Mouse (Mus musculus): ENCODE results near the gene Fbxl13.

The Fbxl13 gene

DNA sequence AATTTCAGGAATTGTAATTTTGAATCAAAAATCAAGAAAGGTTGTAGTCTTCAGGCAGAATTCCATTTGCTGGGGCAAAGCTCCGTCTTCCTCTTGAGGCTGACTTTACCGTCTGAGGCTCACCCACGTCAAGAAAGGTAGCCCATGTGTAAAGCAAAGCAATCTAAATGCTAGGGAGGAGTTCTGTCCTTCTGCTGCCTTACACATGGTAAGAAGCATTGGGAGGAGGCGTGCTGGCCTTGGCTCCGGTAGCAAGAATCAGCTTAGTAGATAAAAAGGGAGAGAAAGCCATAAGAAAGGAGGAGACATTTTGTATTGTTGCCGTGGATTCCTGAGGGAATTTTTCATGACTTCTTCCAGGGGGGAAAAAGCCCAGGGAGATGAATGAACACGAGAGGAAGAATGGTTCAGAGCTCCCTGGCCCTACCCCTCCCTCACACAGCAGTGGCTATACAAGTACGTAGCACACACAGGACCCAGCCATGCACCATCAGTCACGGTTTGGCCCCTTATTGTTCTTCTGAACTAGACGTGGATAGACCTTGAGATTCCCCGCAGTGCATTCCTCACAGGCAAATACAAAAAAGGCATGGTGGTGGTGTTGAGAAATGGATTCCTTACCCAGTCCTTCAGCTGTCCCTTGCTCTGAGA, 118.5 kb downstream of the Fbxl13 start:
- CTCF ChIA-PET: no interaction called here

DNA sequence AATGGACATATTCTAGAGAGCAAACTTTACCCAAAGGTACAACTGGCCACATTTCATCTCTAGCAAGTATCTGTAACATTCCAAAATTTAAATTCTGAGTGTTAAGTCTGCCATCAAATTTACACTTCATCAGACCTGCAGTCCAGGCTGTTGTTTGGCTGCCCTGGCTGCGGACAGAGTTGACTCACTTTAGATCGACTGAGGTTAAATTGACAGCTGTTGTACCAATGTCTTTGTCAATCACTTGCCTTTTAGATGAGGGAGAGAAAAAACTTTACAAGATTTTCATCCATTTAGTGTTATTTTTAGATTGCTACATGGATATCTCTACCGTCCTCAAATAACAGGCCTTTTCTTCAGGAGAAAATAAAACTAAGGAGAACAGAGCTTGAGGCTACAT, 126.3 kb downstream of the Fbxl13 start:
- CTCF ChIA-PET: no interaction called here

DNA sequence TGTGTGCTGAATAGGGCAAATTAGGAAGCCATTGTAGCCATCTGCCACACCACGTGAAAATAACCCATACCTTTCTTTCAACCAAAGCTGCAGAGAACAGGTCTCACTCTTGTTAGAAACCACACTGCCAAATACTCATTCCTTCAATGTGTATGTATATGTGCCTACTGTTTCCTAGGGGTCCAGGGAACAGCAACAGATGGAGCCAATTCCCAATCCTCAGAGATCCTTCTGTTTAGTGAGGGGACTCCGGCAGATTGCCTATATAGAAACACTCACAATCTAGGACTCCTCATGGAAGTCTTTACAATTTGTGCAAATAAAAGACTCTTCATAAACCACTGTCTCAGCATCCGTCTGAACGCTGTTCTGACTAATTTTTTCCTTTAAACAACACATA, 127.2 kb downstream of the Fbxl13 start:
- CTCF ChIA-PET: no interaction called here

DNA sequence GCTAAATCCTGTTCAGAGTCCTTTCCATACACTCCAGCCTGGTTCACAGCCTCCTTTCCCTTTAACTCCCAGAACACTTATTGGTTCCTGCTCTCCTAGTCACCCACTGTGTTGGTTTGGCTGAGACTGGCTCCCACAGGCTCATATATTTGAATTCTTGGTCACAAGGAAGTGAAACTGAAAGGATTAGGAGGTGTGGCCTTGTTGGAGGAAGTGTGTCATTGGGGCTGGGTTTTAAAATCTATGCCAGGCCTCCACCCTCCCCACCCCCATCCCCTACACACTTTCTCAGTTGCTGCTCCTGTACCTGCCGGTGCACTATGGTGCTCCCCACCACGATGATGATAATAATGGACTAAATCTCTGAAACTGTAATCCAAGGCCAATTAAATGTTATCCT, 127.9 kb downstream of the Fbxl13 start:
- CTCF ChIA-PET: no interaction called here

DNA sequence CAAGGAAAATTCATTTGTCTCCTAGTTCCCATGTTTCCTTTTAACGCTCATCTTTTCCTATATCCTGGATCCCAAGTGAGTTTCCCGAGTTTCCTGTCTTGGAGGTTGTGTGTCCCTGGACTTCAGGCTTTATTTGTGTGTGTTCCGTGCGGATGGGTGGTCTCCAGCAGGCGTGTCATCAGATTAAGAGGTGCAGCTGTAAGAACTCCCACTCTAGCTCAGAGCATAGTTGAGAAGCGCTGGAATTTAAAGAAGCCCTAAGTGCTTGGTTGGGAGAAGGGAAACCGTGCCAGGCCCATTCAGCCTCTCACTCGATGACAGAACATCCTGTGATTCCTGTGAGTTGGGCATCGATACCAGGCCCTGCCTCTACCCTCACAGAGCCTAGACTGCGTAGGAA, 132.1 kb downstream of the Fbxl13 start:
- CTCF ChIA-PET: no interaction called here

DNA sequence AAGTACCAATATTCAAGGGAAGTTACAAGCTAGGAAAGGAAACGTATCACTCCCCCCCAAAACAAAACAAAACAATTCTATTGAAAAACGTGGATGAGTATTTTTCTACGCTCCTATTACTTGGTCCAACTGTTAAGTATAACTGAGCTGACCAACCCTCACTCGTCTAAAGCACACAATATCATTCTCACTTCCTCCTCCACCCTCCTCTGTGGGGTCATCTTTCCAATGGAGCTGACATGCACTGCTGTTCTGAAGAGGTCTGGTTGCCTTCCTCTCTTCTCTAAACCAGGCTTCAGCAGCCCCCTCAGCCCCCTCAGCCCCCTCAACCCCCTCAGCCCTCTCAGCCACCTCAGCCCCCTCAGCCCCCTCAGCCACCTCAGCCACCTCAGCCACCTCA, 135.6 kb downstream of the Fbxl13 start:
- CTCF ChIA-PET: no interaction called here

DNA sequence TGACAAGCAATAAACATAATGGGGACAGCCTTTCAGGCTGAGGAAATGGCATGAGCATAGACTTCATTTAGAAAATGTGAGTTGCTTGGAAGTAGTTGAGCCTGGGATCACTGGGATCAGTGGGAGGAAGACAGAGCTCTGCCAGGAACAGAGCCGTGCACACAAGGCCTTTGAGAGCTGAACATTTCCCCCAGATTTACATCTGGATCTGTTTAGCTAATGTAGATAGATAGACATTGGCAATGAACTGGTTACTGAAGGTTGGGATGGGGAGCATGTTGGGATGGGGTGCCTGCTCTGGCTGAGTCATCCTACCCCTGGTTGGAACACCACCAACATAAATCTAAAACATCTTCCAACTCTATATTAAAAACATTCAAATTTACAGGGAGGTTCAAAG, 138.5 kb downstream of the Fbxl13 start:
- CTCF ChIA-PET: interaction anchor here (0.5 kb wide), 1 partner anchor 57 kb away, joined by 5 read pairs; no protein-coding TSS in a partner anchor

DNA sequence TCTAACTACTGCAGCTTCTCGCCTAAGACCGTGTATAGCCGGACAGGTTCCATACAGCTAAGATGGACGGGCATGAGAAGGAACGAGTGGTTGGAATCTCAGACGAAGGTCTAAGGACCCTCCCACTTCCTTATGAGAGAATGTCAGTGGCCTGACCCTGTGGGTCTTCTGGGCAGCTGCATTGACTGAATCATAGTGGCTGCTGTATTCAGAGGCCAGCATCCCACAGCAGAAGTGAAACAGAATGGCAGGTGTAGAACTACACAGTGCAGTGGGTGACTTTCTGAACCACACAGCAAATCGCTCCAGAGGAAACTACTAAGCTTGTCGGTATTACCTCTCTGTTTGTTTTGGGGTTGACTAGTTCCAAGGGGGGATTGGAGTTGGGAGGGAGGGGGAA, 140.3 kb downstream of the Fbxl13 start:
- CTCF ChIA-PET: interaction anchor here (0.5 kb wide), 1 partner anchor 57 kb away, joined by 4 read pairs; no protein-coding TSS in a partner anchor

DNA sequence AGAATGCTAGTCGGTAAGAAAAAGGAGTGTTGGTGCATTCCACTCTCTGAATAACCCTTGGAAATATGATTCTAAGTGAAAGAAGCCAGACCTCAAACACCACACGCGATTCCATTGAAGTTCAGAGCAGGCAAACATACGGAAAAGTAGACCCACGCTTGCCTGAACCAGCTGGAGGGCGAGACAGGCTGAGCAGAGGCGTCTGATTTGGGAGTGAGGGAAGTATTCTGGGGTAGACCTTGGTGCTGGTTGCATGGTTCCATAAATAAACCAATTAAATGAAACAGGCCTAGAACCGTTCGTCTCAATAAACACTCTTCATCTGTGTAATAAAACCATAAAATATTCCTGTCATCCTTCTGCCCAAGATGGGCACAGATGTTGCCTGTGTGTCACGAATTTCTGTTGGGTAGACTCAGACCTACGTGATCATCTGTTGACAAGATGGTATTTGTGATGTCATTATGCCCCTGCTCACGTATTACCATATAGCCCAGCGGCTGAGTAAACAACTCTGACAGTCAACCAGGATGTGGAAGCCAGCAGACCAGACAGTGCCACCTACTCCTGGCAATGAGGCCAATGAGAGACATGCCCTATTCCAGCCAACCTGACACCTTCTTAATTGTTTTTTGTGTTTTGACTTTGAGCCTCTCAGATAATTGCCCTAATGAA, 142.4 kb downstream of the Fbxl13 start:
- CTCF ChIA-PET: no interaction called here

DNA sequence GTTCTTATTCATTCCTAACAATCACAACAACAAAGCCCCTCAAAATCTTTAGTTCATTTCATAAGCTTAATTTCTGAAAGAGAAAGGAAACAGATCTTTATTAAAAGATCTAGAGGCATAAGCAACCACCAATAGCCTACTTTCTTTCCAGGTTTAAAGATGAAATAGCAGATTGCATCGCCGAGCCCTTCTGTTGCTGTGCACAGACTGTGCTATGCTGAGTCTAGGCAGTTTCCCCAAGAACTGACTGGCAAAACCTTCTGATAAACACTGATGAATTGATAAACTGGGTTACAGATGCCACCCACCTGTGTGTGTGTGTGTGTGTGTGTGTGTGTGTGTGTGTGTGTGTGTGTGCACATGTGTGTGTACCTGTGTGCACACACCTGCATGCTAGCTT, 144.5 kb downstream of the Fbxl13 start:
- CTCF ChIA-PET: no interaction called here

DNA sequence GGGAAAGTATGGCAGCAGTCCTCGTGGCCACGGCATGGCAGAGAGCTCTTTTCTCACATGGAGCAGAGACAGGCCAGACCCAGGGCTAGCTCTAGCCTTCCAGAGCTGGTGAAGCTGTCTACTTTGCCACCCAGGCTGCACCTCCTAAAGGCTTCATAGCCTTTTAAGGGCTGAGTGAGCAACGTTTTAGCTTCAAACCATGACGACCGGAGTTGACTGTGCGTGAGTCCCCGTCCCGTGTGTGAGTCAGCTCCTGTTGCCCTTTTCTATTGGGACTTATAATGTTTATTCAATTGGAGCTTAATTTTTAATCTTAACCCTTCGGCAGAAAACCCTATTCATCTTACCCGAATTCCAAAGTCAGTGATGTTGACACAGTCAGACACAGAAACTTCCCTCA, 145.3 kb downstream of the Fbxl13 start:
- CTCF ChIA-PET: interaction anchor here (0.7 kb wide), 1 partner anchor 1448 kb away, joined by 3 read pairs; no protein-coding TSS in a partner anchor

DNA sequence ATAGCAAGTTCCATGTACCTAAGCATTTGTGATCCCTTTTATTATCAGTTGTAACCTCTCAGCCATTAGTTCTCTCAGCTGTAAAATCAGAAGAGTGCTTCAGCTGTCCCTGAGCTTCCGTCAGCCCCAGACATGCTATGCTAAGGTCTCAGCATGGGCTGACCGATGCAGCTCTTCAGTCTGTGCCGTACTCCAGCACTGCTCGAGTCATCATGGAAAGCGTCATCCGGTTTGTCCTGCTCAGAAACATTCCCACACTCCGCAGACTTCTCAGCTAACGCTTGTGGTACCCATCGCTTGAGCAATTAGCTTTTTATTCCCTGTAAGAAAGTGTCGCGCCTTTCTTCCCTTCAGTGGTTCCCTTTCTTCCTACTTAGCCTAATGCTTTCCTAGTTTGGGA, 146.5 kb downstream of the Fbxl13 start:
- CTCF ChIA-PET: no interaction called here

DNA sequence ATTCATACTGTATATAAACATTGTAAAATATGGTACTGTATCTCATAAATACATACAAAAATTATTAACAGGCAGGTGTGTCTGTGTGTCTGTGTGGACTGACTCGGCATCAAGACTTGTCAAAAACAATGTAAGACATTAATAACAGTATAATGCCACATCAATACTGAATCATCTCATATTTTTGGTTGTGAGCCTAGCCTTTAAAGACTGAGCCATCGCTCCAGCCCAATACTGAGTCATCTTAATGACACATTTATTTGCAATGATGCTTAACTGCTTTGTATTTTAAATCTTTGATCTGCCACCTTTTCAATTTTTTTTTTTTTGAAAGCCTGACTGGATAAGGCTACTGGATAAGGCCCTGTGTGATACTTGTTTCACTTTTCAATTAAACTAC, 146.9 kb downstream of the Fbxl13 start:
- CTCF ChIA-PET: no interaction called here

DNA sequence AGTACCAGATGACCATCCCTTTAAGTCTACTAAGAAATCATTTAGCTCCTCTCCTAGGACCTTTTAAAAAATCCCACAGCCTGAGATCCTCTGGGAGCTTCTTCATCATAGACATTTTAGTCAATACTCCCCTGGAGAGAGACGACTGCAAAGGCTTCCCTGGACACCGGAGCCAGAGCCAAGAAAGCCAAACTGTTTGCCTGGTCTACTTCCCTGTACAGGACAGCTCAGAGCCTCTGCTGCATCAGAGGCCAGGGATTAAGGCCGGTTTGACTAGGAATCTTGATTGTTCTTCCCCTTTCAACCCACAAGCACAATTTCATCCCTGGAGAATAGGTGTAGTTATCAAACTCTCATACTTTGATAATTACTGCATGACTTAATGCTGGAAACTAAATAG, 148.6 kb downstream of the Fbxl13 start:
- CTCF ChIA-PET: no interaction called here

DNA sequence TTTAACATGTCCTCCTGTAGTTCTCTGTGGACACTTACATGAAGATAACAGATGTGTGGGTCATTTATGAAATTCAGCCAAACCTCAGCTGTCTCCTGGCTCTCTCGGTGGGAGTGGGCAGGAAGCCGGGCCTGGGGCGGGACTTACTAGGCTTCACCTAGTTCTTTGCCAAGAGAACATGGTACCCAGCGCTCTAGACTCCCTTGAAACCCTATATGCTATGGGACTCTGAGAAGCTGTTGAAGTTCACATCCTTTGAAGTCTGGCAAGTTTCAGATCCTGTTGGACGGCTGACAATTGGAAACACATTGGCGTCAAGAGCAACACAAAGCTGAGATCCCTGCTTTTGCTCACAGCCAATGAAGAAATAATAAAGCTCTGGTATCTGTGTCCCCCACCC, 149.1 kb downstream of the Fbxl13 start:
- CTCF ChIA-PET: interaction anchor here (0.7 kb wide), 1 partner anchor 91 kb away, joined by 4 read pairs; no protein-coding TSS in a partner anchor

DNA sequence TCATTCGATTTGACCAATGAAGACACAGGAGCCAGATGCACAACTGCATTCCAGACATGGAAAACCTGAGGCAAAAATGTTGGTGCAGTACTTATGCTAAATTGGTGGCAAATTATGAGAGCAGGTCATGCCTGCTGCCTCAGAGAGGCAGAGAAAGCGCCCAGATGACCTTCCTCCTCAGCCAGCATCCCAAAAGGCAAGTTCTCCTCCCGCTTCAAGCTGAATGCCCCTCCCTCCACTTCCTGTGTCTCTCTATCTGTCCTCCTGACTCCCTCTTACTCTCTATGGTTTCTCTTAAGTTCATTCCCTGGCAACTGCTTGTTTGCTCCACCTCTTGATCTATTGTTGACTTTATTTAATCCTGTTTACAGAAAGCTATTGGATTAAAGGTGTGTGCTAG, 150.7 kb downstream of the Fbxl13 start:
- CTCF ChIA-PET: no interaction called here

DNA sequence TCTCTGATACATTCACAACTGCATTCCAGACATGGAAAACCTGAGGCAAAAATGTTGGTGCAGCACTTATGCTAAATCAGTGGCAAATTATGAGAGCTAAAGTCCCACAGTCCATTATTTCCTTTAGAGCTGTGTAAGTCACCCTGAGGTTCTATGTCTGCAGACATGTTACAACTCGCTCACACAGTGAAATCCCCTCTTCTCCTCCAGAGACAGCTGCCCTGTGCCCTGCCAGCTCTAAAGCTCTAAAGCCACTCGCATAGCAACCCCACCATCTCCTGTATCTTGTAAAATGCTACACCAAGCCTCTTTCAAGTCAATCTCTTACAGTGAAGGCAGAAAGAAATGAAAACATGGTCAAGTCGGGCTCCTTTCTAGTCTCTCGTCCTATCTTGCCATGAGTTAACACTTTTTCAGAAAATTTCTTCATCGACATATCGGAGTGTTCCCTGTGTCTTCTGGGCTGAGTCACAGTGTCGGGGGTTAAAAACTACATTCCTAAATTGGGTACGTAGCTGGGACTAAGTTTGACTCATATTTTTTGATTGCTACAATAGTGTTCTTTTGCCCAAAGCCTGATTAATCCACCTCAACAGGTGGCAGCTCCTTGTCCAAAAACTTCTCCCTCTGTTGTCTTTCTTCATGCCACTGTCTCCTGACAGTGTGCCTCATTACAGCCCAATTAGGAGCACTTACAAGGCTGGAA, 152.0 kb downstream of the Fbxl13 start:
- CTCF ChIA-PET: no interaction called here

DNA sequence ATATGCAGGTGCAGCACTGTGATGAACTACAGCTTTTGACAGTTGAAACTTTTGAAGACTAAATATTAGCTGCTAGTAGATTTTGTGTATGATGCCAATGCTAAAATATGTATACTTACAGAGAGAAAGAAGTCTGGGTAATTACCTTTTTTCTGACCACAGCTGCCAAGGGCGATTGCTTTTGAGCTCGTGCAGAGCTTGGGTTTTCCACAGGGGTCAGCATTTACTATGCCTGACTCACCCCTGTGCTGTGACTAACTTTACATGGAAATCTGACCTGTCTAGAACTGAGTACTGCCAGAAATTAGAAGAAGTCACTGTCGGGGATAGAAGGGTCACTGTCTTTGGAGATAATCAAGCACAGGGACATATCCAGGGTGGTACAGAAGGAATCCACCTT, 153.2 kb downstream of the Fbxl13 start:
- CTCF ChIA-PET: no interaction called here

DNA sequence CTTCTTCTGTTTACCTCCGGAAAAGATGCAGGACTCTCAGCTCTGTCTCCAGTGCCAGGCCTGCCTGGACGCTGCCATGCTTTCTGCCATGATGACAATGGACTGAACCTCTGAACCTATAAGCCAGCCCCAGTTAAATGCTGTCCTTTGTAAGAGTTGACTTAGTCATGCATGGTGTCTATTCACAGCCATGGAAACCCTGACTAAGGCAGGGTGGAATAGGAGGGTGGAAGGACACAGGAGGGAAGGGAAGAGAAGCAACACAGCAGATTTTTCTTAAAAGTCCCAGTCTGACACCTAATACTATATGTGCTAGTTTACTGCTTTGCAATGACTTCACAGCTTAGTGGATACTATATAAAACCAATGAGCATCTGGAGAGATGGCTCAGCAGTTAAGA, 154.0 kb downstream of the Fbxl13 start:
- CTCF ChIA-PET: no interaction called here

DNA sequence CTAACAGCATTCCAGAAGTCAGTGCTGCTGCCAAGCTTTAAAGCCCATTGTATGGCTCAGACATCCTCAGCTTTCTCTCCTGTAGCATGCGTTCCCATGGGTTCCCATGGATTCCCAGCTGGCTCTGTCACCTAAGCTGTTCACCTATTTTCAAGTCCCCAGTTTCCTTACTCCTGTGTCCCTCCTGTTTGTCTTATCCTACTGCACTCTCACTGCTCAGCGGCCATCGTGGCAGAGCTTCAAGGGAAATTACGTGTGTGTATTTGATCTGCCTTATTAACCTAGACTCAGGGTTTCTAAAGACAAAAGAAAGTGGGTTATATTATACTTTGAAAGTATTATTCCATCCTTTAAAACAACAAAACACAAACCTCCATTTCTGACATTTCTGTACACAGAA, 156.3 kb downstream of the Fbxl13 start:
- CTCF ChIA-PET: no interaction called here

DNA sequence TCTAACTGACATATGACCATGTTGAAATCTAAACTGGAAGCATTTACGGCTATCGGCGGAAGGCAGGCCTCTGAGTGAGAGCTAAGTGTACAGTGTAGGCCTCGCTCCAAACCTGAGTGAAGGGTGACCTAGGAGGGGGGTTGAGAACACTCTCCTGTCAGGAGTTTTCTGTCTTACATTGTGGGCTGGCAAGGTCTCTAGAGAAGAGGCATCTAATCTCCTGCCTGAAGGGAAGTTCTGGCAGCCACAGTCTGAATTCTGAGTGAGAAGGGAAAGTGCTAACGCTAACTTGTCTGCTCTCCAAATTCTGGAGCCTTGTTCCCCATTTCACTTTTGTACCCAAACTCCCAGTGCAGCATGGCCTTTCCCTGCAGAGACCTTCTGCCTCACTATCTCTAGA, 156.9 kb downstream of the Fbxl13 start:
- CTCF ChIA-PET: interaction anchor here (0.7 kb wide), 1 partner anchor 23 kb away, joined by 5 read pairs; no protein-coding TSS in a partner anchor

DNA sequence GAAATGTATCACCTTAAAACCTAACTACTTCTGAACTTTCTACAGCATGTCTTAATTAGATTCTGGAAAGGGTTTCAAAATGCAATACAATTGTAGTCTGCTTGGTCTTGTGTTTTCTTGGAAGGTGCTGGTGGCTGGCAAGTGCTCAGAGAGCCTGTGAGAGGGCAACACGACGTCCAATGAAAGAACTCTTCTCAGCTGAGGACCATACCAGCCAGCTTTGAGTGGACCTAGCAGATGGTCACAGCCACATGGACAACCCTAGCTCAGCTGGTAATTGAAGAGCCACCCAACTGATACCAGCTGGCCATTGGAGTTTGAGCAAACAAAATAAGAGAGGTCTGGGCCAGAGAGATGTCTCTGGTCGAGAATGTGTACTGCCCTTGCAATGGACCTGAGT, 157.7 kb downstream of the Fbxl13 start:
- CTCF ChIA-PET: no interaction called here

DNA sequence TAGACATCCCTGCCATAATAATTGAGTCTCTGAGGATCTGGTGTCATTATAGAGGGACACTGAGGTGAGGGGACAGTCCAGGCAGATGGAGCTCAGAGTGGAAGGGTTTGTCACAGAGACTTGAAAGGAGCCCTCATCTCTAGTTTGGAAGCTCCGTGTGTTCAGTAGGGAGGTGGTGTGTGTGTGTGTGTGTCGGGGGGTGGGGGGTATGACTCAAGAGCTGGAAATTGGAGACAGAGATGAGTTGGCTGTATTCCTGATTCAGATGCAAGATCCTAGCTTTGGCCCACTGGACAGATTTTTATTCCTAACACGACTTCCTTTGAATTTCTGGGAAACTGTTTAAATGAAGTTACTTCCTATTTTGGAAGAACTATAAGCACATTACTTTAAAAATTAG, 158.1 kb downstream of the Fbxl13 start:
- CTCF ChIA-PET: no interaction called here

All from spleen, embryonic (tissue).